Mouse (Mus musculus) T-cell, adult 66 days (primary cell): ENCODE data around the gene Mvb12a. TPM values are rescaled to one million over a fixed set of nuclear protein-coding genes. Genes with fewer than 3 reads are reported as not detected.

Experiments
- total RNA-seq, 2 experiments: library from RNA; stranded (reverse); gene quantifications; 3 replicates in 1 of 2; 4 replicates in 1 of 2; pipeline ENCODE4 v1.2.4; 2023

Gene Mvb12a
- total RNA-seq: 10 to 100 TPM; 29.8 to 42.6 TPM

GRCm38 (mm10) chr8:71542632-71543343 is at the start of gene Mvb12a:
TSS of gene Mvb12a (plus strand) at chr8:71542922.

GRCm38 (mm10) chr8:71511644-71512043 is 31.1 kb upstream of the Mvb12a start, which contains the start of gene Plvap:
TSS of gene Plvap (minus strand) at chr8:71511752.

GRCm38 (mm10) chr8:71525226-71526050 is 17.3 kb upstream of the Mvb12a start, which contains the start of gene Ccdc194:
TSS of gene Ccdc194 (minus strand) at chr8:71525711.

GRCm38 (mm10) chr8:71537028-71537867 is 5.5 kb upstream of the Mvb12a start, which contains the start of gene Bst2:
TSS of gene Bst2 (minus strand) at chr8:71537456.

GRCm38 (mm10) chr8:71558071-71558957 is 15.6 kb downstream of the Mvb12a start, which contains the start of gene Tmem221:
TSS of gene Tmem221 (minus strand) at chr8:71558871.

GRCm38 (mm10) chr8:71566501-71566900 is 23.8 kb downstream of the Mvb12a start, which contains the start of gene Nxnl1:
TSS of gene Nxnl1 (minus strand) at chr8:71566601.

GRCm38 (mm10) chr8:71568387-71568937 is 25.7 kb downstream of the Mvb12a start, which contains the start of gene Slc27a1:
TSS of gene Slc27a1 (plus strand) at chr8:71568882.

GRCm38 (mm10) chr8:71591471-71592373 is 49.0 kb downstream of the Mvb12a start, which contains the start of gene Pgls:
TSS of gene Pgls (plus strand) at chr8:71592176.

DNA sequence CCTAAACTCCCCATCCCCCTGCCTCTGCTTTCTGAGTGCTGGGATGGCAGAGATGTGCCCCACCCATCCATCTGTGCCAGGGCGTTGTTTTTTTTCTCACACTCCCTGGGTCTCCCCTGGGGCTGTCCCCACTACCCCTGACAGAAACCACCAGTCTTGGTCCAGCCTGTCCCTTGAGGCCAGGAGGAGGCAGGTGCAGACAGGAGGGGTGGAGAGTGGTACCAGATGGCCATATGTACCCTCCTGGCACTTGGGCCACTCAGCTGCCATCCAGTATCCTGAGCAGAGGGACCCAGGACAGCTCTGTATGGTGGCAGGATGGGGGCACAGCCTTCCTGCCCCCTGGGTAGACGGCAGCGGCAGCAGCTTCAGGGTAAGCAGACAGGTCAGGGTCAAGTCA is 54.7 kb downstream of the Mvb12a start, which contains the start of gene Fam129c:
Gene Fam129c (plus strand): TSS at position 198 of the 400 bp plus-strand sequence.

Other genes starting within 250 kb of the Mvb12a start
- 100 to 1,000 TPM; 267 to 299 TPM for gene Use1, start 176.1 kb upstream of the Mvb12a start, total RNA-seq
- 10 to 100 TPM; 19.9 to 21.2 TPM for gene Ocel1, start 171.6 kb upstream of the Mvb12a start, total RNA-seq
- gene Nr2f6, start 161.0 kb upstream of the Mvb12a start, total RNA-seq: 1 to 10 TPM; 7.7 to 9.2 TPM
- gene Ushbp1, start 147.1 kb upstream of the Mvb12a start, total RNA-seq: not detected
- gene Babam1, start 146.1 kb upstream of the Mvb12a start, total RNA-seq: 100 to 1,000 TPM; 122 to 127 TPM
- gene Ankle1, start 136.9 kb upstream of the Mvb12a start, total RNA-seq: 1 to 10 TPM; 1.5 to 1.8 TPM
- gene Abhd8, start 79.3 kb upstream of the Mvb12a start, total RNA-seq: 10 to 100 TPM; 94.0 to 94.4 TPM
- gene Mrpl34, start 78.0 kb upstream of the Mvb12a start, total RNA-seq: 10 to 100 TPM; 40.3 to 40.8 TPM
- 100 to 1,000 TPM; 109 to 112 TPM for gene Dda1, start 73.7 kb upstream of the Mvb12a start, total RNA-seq
- 10 to 100 TPM; 22.9 to 29.4 TPM for gene Ano8, start 57.0 kb upstream of the Mvb12a start, total RNA-seq
- 10 to 100 TPM; 18.6 to 23.0 TPM for gene Gtpbp3, start 54.8 kb upstream of the Mvb12a start, total RNA-seq
- not detected for gene Plvap, start 31.2 kb upstream of the Mvb12a start, total RNA-seq
- gene Ccdc194, start 17.2 kb upstream of the Mvb12a start, total RNA-seq: not detected
- gene Bst2, start 5.5 kb upstream of the Mvb12a start, total RNA-seq: 10 to 100 TPM; 57.3 to 79.1 TPM
- 1 to 10 TPM in 1 of 2 experiments, under 1 TPM in 1; 0.83 to 1.7 TPM for gene Tmem221, start 15.9 kb downstream of the Mvb12a start, total RNA-seq
- gene Nxnl1, start 23.7 kb downstream of the Mvb12a start, total RNA-seq: not detected
- 1 to 10 TPM; 4.8 to 5.7 TPM for gene Slc27a1, start 26.0 kb downstream of the Mvb12a start, total RNA-seq
- gene Pgls, start 49.3 kb downstream of the Mvb12a start, total RNA-seq: 10 to 100 TPM; 56.5 to 58.1 TPM
- gene Fam129c, start 54.7 kb downstream of the Mvb12a start, total RNA-seq: 1 to 10 TPM; 2.4 to 7.0 TPM
- gene Colgalt1, start 68.1 kb downstream of the Mvb12a start, total RNA-seq: 10 to 100 TPM; 47.7 to 51.6 TPM
- under 1 TPM; 0.64 to 0.95 TPM for gene Unc13a, start 128.8 kb downstream of the Mvb12a start, total RNA-seq
- 100 to 1,000 TPM; 103 to 113 TPM for gene Jak3, start 133.4 kb downstream of the Mvb12a start, total RNA-seq
- gene Insl3, start 146.3 kb downstream of the Mvb12a start, total RNA-seq: 10 to 100 TPM; 59.1 to 70.3 TPM
- under 1 TPM; 0.64 to 0.89 TPM for gene B3gnt3, start 158.9 kb downstream of the Mvb12a start, total RNA-seq
- 100 to 1,000 TPM; 134 to 136 TPM for gene Fcho1, start 182.8 kb downstream of the Mvb12a start, total RNA-seq